Mouse (Mus musculus) c-Kit-negative CD71-positive TER-119-positive erythroid progenitor cells, embryonic 14.5 days (primary cell): ENCODE measurements around the gene 1700037H04Rik.
"Not testable (repeated sequence)": the region's sequence is repeated elsewhere in the genome, so short reads cannot be mapped to it uniquely, and the experiment has no call there.

Experiments used
- DNase-seq: peaks from one replicate; pipeline ENCODE4 v3.0.0-alpha.2; 2013; ENCODE audit warnings: low read depth, low spot score

Gene 1700037H04Rik

GRCm38 (mm10) chr2:131128211-131128610 lies 31.7 kb downstream of the 1700037H04Rik start:
- no peak for DNase-seq

GRCm38 (mm10) chr2:131127161-131127730 lies 32.6 kb downstream of the 1700037H04Rik start, which contains the start of gene Hspa12b:
Gene Hspa12b, plus strand, starts transcription at chr2:131127280.
- DNase-seq = no peak

GRCm38 (mm10) chr2:131125964-131126815 lies 33.7 kb downstream of the 1700037H04Rik start:
- no peak for DNase-seq

- DNase-seq = no peak
These were observed 34.5 kb downstream of the 1700037H04Rik start for GRCm38 (mm10) chr2:131125157-131125963.

GRCm38 (mm10) chr2:131124166-131124565 lies 35.7 kb downstream of the 1700037H04Rik start:
- no peak for DNase-seq

- DNase-seq = no peak
These were observed 40.8 kb downstream of the 1700037H04Rik start for GRCm38 (mm10) chr2:131118968-131119574.

- no peak for DNase-seq
These were observed 53.9 kb downstream of the 1700037H04Rik start for GRCm38 (mm10) chr2:131105989-131106388.

GRCm38 (mm10) chr2:131105061-131105460 lies 54.8 kb downstream of the 1700037H04Rik start:
- DNase-seq = not testable (repeated sequence)

GRCm38 (mm10) chr2:131104021-131104420 lies 55.9 kb downstream of the 1700037H04Rik start:
- no peak for DNase-seq

GRCm38 (mm10) chr2:131101530-131101929 lies 58.4 kb downstream of the 1700037H04Rik start:
- no peak for DNase-seq

- DNase-seq = no peak
These were observed 62.8 kb downstream of the 1700037H04Rik start for GRCm38 (mm10) chr2:131097087-131097486.
